Mouse (Mus musculus): ENCODE measurements at regions not wholly inside any gene's neighbourhood (a gene's known extent, or its start where the extent isn't known, plus 50 kb on each side); places are given as distances from the start of the nearest gene placed in this dataset.

DNA sequence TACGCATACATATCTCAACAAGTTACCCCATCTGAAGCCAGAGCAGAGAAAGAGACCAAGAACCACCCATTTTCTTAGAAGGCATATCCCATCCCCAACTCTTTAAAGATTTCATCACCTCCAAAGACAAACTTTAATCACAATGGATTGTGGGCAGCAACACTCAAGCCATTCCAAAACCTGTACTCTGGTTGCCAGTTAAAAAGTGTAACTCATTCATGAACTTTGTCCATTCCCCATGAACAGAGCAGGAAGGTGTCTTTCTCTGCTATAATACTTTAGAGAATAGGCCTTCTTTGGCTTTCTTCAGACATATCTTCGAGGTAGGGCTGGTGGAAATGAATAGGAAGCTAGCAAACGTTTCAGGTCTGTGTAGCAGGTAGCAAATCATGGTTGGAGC, 160.4 kb downstream of the Fzd1 start:
- no peak for DNase-seq (ENCODE audit: inconsistent ontology term)

DNA sequence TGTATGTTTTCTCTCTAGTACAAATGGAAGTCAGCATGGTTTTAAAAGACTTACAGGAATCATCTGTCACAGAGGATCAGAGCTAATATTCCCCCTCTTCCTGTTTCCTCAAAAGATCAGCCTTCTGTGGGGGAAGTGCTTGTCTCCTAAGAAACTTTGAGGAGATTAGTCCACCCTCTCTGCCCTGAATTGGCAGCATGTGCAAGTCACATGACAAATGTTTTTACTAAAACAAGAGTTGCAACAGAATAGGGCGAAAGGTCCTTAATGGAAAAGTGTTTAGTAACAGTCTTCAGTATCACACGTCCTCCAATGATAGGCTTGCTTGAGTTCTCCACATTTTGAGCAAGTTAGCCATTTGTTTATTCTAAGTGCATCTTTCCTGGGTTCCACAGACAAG, 162.8 kb downstream of the Fzd1 start:
- DNase-seq (ENCODE audit: inconsistent ontology term): no peak

DNA sequence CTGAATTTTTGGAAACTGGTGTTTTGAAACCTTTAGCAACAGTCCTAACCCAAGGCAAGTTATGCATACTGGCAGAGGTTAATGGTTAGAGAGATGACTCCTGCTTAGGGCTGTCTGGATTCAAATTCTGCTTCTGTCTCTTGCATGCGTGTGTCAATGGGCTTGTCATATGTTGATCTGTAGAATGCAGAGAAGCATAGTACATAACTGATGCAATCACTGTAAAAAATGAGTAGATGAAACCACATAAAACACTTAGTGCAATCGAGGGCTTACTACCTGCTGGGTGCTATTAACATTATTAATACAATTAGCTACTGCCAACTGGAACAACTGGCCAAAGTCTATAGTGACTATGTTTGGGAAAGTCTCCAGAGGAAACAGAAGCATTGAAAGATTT, 163.3 kb downstream of the Fzd1 start:
- no peak for DNase-seq (ENCODE audit: inconsistent ontology term)

DNA sequence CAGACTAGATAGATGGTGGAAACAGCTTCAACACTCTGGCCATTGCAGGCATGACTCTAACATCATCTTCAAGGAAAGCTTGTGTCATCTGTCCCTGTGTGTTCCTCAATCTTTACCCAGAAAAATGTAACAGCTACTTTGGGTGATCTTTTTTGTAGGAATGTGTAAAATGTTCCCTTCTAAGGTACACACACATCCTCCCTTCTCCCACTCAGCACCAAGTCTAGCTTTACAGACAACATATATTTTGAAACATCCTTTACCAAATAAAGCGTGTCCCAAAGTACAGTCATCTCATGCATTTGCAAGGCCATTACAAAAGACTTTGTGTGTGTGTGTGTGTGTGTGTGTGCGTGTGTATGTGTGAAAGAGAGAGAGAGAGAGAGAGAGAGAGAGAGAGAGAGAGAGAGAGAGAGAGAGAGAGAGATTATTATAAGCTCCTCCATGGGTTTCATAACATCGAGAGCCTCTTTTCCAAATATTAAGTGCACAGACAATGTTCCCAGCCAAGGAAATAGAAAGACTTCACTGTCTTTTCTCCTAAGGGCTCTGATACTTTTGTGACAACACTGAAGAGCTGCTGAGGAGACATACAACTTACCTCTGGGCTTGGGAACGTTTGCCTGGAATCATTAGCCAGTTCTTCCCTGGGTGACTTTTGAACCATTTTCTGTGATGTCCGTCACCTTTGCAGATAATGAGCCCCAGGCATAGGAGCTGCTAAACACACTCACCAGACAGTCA, 164.0 kb downstream of the Fzd1 start:
- no peak for DNase-seq (ENCODE audit: inconsistent ontology term)

DNA sequence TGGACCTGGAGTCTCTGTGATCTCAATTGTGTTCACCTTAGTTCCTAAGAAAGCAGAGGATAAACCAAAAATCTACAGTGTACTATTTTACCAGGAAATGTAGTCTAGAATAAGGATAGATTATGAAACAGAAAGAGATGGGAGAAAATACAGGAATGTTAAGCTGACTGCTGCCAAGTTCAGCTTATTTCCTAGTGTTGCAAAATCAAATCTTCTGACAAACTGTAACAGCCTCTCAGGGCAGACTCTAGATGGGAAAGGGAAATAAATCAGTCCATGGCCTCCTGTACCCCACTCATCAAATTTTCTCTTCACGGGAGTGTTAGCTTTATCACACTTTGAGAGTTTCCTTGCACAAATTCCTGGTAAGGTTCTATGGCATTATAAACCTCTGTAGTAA, 166.1 kb downstream of the Fzd1 start:
- DNase-seq (ENCODE audit: inconsistent ontology term): no peak

DNA sequence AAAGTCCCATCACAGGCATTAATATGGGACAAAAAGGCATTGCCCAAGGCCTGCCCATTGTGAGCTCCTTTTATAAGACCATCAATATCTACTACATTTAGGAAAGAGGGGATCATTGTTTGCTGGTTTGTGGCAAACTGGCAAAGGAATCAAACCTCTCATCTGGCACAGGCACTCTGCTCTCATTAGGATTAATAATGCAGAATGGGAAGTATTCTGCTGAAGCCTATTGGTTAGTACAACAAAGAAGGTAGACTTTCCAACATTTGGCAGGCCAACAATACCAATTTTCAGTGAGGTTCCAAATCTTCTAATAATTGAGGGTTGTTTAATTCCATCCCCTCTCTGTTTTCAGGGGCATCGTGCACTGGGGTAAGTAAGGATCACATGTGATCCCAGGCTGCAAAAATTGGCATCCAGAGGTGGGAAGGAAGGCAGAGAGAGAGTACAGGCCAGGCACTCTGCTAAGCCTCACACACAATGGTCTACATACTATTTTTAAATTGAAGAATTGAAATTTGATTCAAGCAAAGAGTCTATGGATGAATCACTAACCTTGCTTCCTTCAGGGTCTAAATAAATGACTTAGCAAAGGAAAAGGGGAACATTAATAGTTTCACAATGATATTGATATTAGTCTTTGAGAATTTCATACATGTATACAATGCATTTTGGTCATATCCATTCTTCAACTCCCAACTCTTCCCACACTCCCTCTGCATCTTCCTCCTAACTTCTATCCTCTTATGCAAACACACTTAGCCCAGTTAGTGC, 174.9 kb downstream of the Fzd1 start:
- DNase-seq (ENCODE audit: inconsistent ontology term): peak; percentile 35

DNA sequence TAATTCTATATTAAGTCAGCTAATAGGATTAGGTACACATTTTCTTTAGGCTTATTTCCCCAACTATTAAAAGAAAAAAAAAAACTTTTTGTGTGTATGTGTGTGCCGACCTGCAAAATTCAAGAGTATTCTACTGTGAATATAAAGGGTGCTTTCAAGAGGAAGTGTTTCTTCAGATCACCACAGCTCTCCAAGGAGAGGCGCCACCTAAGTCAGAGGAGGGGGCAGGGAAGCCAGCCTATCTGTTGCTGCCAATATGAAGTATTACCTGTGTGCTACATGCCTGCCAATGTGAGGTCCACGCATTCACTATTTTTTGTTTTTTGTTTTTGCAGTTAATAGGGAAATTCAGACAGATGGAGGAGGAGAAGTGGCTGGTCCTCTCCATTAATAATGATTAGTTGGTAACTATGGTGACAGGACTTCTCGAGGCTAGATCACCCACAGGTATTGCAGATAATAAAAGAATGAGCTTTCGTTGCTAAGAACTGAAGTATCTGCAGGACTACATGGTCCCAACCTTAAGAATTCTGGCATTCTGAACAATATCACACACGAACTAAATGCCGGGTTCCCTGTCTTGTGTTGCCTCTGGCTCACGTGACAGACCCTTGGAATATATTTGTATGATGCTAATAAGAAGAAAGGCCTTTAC, 177.5 kb downstream of the Fzd1 start:
- no peak for DNase-seq (ENCODE audit: inconsistent ontology term)

DNA sequence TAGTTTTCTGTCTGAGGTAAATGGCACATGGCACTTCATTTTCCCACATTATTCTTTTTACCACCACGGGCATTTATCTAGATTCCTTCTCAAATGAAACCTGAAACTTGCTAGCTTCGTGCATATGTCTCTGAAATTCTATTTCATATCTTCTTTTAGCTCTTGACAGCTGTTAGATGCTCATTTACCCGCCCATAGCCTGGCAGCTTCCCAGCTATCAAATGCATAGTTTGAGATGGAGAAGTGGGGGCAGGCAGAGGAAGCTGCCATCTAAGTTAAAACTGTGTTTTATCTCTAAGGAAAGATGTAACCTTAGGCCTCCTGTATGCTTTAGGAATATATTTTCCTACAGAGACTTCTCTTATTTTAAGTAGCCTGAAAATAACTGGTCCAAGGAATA, 179.0 kb downstream of the Fzd1 start:
- no peak for DNase-seq (ENCODE audit: inconsistent ontology term)

DNA sequence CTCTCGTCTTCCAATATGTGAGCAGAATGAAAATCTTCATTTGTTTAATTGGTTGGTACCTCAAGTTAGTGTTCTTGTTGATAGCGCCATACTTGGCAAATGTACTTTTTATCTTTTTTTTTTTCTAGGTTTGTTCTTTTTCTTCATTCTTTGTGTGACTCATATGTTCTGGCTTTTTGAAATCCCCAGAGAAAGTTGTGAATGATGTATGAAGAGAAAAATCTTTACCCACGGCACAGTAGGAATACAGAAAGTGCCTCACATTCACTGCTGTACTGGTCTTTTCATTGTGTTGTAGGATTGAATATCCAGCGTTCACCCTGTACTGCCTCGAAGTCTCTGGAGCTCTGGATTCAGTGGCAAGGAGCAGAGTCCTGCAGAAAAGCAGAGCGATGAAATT, 180.7 kb downstream of the Fzd1 start:
- DNase-seq (ENCODE audit: inconsistent ontology term): peak; percentile 42

DNA sequence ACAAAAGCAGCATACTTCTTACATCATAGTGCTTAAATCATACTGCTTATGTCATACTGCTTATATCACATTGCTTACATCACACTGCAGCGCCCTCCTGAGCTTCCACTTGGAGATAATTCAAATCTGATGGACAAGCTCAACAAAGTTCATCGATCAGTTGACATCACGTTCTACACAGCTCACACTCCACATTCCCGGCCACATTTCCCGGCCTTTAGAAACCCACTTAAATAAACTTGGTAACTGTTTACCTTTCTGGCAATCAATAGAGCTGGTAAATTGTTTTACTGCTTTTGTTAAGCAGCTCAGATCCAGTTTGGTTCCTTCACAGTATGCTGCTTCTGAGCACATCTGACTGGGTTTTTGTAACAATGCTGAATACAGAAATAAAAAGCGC, 194.0 kb downstream of the Fzd1 start:
- no peak for DNase-seq (ENCODE audit: inconsistent ontology term)

DNA sequence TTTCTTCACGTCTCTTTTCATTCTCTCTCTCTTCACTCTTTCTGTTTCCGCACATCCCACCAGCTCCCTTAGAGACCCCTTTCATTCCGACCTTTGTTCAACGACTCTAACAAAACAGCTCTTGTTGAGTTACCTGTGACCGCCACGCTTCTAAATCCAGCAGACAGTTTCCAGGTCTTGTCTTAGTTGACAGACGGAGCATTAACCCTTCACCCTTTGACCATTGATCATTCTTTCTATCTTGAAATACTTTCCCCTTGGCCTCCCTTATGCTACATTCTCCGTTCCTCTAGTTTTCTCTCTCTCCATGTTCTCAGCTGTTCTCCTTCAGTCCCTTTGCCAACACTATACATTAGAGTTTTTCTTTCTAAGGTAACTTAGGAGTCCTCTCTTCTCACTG, 196.2 kb downstream of the Fzd1 start:
- no peak for DNase-seq (ENCODE audit: inconsistent ontology term)

DNA sequence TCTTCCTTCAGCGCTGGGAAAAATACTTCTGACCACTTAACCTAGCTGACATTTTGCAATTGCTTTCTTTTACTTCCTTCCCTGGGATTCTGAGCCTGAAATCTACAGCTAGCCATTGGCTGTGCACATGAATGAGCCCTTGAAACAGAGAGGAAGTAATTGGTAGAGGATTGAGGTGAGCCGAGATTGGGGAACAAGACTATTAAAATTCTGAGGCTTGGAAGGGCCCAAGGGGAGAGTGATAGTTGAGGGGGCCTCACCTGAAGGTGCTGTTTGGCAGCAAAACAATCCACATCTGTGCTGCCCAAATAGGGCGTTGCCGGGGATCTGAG, 196.7 kb downstream of the Fzd1 start:
- no peak for DNase-seq (ENCODE audit: inconsistent ontology term)

DNA sequence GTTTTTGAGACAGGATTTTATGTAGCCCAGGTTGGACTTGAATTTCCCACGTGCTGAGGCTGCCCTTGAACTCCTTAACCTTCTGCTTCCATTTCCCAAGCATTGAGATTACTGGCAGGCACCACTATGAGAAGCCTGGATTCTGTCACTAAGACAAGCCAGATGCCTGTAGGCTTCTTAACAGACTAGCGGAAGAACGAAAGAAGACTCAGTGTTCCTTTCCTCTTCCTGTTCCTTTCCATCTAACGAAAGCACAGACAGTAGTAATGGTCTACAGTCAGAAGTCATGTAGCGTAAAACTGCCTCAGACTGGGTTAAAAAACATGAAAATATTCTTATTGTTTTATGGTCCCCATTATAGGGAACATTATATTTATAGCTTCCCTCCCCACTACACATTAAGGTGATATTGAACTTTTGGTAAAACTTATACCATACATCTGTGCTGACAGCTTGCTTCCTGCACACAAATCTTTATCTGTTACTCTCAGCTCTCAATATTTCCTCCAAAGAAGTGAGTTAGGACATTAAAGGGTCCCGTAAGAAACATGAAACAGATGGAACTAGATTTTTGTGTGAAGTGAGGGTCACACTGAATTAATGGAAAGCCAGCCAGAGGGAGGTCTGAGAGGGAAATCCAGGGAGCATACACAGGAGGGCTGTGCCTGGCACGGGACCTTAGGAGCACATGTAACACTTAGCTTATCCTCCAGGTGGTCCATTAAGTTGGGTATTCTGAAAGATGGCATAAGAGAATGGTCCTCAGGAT, 197.3 kb downstream of the Fzd1 start:
- no peak for DNase-seq (ENCODE audit: inconsistent ontology term)

DNA sequence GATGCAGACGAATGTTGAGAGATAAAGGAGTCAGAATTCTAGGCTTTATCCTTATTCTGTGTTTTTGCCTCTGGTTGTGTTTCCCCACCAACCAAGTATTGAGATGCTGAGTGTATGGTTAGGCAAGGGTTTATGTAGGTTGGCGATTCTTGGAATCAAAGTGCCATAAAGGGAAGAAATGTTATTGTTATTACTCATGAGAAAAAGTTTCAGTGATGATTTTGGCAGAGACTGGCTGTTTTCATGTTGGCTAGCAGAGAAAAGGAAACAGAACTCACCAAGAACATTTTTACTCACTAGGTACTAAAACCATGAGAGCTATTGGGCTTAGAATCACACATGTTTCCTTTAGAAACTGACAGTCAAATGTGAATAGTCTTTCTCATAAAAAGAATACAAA, 202.9 kb downstream of the Fzd1 start:
- peak; percentile 25 for DNase-seq (ENCODE audit: inconsistent ontology term)

DNA sequence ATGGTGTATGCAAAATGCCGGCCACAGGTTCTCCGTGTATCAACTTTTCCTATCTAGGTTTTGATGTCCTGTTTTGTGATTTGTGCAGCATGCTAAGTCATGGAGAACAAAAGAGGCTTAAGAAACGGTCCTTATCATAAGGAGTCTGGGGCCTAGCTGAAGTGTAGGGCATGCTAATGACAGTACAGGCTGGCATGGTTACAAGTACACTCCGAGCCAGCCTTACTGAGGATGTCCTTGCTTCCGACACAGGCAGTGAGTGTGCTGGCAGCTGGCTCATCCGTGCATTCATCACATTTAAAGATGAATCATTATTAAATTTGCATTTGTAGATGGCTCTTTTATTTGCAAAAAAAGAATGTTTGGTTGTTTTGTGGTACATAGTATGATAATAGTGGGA, 219.3 kb downstream of the Fzd1 start:
- no peak for DNase-seq (ENCODE audit: inconsistent ontology term)

DNA sequence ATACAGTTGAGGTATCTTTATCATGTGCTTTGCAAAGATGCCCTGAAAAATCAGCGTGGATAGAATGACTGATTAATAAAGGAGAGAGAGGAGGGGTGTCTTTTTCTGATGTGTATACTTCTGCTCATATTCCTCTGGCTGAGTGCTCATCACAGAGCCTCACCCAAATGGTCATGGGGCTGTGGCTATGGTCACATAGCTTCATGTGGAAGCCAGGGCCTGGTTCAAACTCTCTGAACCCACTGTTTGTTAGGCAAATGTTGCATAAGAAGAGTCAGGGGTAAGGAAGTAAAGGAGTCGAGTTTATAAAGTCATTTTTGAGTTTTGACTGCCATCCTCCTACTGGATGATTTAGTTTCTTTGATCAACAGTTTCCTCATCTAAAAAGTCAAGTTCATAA, 221.0 kb downstream of the Fzd1 start:
- no peak for DNase-seq (ENCODE audit: inconsistent ontology term)

DNA sequence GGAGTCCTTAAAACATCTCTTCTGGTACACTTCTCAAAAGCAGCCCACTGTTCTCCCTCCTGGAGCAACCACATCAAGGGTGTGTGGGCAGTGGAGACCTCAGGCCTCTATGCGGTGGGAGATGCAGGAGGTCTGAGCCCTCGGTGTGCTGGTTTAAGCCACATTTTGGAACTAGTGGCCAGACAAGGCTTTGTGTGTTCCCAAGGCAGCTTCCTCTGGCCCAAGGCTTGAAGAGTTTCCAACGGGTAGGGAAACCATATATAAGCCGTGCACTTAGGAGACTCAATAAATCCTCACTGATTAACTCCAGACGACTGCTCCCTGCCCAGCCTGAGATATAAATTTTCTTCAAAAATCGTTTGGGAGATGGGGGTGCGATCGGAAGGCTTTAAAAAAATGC, 221.9 kb downstream of the Fzd1 start:
- DNase-seq (ENCODE audit: inconsistent ontology term): no peak

DNA sequence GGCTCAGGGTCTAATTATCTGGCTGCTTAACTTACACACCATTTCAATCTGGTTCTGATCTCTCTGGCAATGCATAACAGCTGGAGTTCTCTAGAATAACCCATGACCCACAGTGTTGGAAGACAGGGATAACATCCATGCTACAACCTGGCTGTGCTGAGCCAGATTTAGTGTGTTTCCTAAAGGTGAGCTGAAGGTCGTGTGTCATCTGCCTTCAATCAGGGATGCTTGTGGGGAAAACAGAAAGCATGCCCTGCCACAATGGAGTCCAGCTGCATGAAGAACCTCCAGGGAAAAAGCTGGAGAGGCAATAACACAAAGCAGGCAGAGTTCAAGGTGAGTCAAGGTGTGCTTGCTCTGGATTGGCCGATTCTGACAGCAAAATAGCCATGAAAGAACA, 223.3 kb downstream of the Fzd1 start:
- no peak for DNase-seq (ENCODE audit: inconsistent ontology term)

DNA sequence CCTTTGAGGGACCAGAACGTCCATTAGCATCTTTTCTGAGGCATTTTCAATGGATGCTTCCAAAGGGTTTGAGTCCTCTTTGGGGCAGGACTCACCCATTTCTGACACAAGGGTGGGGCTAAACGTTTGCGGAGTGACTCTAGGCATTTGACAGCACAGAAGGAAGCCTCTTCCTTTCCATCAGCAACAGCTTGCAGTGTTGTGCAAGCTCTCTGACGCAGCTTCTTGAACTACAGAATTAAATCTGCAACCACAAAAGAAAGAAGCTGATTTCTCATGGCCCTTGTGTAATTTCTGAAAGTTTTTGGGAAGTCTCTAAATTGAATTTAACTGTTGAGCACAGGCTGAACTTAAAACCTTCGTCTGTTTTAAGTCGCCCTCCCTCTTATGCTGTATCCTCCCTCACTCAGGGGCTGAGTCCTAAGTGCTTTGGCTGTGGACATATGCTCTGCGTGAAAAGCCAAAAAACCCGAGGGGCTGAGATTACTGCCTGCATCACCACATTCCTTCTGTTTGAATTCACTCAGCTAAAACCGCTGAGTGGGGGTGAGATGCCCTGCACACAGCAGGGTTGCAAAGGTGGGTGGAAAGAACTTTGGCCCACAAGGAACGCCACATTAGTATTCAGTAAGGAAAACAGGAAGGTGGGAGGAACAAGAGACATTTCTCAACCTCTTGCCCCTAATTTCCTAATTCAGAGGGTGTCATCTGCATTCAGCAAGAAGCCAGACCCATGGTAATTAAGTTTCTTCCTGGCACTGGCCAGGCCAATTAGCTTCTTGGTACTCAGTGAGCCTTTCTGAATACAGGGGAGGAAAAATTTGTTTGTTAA, 227.4 kb downstream of the Fzd1 start:
- peak; percentile 90 for DNase-seq (ENCODE audit: inconsistent ontology term)

DNA sequence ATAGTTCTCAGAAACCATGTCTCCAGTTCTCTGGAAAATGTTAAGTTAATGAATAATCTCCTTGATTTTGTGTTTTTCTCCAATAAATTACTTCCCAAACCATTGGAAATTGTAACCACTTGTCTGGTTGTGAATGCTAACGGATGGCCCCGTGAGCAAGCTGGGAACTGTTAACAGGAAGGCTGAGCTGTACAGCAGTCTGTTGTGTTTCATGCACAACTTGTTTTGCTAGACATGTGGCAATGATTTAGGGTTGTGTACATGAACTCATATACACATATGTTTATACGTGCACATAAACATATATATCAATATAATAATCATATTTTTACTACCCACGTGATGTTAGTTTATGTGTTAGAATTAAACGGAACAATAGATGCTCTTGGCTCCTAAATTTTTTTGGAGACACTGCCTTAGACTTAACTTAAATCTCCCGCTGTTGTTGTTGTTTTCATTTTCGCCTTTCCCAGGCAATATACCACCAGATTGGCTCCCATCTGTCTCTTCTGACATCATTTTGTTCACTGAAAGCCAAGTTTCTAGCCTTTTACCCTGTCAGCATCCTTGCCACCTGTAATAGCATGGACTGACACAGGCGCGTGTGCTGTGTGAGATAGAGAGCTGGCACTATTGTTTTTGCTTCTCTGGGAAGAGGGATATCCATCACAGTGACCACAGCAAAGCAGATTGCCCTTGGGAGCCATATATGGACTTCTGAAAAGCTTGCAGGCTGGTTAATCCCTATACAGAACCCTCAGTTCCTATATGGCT, 231.6 kb downstream of the Fzd1 start:
- no peak for DNase-seq (ENCODE audit: inconsistent ontology term)

DNA sequence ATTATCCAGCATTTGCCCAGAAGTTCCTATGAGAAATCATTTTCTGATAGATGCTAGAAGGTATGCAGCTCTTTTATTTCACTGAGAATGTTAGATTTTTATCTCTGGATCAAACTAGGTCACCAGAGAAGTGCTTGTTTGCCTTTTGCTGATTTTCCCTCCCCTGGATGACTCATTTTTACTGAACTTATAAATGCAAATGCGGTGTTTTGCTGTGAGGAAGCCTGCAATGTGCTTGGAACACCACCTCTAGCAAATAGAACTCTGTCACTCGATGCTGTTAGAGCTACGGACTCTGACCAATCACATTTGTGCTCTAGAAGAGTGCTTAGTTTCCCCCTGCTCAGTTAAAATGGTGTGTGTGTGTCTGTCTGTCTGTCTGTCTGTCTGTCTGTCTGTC, 257.2 kb downstream of the Fzd1 start:
- DNase-seq (ENCODE audit: inconsistent ontology term): no peak
